Mouse (Mus musculus): ENCODE measurements around the gene Gpr15. TPM values are rescaled to one million over a fixed set of nuclear protein-coding genes. Genes with fewer than 3 reads are reported as not detected.

Gpr15 gene
- total RNA-seq, 4 experiments from 2014 or later = not detected

DNA sequence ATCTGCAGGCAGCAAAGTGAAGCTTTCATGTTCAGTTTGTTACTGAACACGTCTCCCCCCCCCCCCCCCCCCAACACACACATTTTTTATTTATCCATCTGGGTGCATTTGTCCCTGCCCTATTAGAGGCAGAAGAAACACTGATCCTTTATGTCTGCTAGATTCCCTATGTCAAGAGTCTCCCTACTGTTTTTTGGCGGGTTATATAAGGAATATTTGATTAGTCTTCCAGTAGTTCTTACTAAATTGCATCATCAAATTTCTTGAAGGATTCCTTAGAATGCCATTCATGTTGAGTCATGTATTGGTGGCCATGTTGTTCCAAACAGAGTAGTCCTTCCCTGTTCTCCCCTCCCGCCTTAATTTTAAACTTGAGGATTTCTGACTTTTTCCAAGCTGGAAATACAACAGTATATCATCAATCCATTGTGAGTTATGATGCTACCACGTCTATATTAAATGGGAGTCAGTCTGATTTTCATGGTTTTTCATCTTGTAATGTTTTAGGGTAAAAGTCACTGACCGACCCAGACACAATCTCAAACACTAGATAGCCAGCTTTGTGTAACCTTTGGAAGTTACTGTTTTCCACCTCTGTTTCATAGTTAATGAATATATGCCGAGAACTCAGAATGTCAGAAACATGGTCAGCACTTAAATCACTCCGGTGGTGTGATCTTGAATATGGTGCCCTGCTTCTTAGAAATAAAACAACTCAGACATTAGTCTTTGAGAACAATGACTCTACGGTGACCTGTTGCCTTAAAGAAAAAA lies 47.5 kb downstream of the Gpr15 start:
- no peak for DNase-seq (ENCODE audit: low spot score in 2 of 2)

DNA sequence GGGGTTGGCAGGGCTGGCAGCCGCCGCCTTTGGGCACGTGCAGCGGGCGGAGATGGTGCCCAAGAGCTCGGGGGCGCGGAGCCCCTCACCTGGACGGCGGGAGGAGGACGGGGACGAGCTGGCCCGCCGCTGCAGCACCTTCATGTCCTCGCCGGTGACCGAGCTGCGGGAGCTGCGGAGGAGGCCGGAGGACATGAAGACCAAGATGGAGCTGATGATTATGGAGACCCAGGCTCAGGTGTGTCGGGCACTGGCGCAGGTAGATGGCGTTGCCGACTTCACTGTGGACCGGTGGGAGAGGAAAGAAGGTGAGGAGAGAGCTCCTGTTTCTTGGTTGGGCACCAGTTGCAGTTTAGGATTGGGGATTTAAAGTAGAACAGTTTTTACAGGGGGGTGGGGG lies 48.2 kb downstream of the Gpr15 start:
- no peak for DNase-seq (ENCODE audit: low spot score in 2 of 2)

DNA sequence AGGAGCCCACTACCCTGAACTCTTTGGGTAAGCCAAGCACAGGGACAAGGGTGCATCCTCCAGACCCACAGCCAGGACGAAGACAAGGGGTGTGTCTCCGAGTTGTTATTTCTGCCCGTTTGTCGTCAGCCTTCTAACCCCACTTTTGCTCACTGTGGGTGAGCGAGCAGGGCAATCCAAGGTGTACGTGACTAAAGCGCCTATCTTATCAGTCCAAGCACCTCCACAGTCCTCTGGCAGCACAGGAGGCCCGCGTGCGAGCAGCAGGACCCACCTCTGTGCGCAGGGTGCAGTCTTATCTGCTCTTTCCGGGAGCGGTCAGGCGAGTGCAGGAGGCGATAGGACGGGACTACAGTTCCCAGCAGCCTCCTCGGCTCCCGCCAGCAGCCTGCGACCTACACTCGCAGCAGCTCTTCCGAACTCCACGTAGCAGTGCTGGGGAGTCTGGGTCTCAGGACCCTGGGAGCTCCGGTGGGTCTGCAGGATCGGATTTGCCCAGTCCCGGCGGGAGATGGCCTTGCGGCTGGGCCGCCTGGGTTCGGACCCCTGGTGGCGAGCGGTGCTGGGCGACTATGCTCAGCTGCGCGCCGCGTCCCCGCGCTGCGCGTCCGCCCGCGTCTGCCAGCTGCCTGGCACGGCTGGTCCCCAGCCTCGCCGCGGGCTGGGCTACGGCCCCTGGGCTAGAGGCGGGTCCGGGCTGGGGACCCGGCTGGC lies 48.8 kb downstream of the Gpr15 start, which contains the start of gene Cpox:
Gene Cpox (plus strand): TSS at position 376 of the 714 bp plus-strand sequence.
- DNase-seq (ENCODE audit: low spot score in 2 of 2) = peak; percentile 44 to 63

DNA sequence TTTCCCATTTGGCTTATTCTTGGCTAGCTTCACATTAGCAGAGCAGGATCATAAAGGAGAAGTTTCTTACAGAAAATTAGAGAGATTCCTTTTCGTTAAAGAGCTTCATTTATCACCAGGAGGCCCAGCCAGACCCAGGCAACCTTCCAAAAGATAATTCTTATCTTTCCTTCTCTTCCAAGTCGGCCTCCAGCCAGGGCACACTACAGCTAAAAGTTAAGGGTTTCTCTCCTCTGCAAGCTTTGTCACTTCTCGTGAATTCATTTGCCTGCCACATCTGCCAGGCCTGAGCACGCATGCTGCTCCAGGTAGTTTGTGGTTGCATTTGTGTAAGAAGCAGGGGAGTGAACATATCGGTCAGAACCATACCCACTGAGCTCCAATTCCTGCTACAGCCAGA lies 49.6 kb downstream of the Gpr15 start:
- no peak for DNase-seq (ENCODE audit: low spot score in 2 of 2)

DNA sequence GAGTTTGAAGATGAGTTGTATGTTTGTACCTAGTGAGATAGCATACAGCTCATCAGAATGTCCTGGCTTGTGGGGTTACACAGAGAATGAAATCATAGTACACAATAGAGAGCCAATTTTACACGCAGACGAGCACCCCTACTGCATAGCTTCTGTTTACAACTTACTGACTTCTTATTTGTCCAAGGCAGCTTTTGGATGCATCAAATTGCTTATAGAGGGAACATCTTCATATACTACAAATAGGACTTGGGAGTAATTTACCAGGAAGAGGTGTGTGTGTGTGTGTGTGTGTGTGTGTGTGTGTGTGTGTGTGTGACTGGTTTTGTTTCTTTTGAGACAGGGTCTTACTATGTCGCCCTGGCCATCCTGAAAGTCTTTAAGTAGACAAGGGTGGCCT lies 50.3 kb downstream of the Gpr15 start:
- DNase-seq (ENCODE audit: low spot score in 2 of 2) = no peak

Small RNA genes lying within 50 kb of the gene (microRNA-seq; reads per million reads assigned to microRNA genes)
- not detected for gene Gm27564

Other genes starting within 250 kb of the Gpr15 start
- gene St3gal6, start 194.8 kb downstream of the Gpr15 start, total RNA-seq (2022) = 100 to 1,000 TPM; 147 to 185 (median 164) TPM
- not detected for gene Gm813, start 102.1 kb downstream of the Gpr15 start, total RNA-seq (2022)
- gene E330017A01Rik, start 80.3 kb downstream of the Gpr15 start, total RNA-seq (2022) = not detected
- 10 to 100 TPM; 20.6 to 28.8 (median 21.7) TPM for gene Cpox, start 48.8 kb downstream of the Gpr15 start, total RNA-seq (2022)
- gene Cldnd1, start 8.8 kb upstream of the Gpr15 start, total RNA-seq (2022) = 10 to 100 TPM; 59.0 to 77.0 (median 68.0) TPM
- not detected for gene Olfr172, start 44.1 kb upstream of the Gpr15 start, total RNA-seq (2022)
- gene Olfr173, start 81.2 kb upstream of the Gpr15 start, total RNA-seq (2022) = not detected
- gene Olfr175-ps1, start 107.7 kb upstream of the Gpr15 start, total RNA-seq (2022) = not detected
- gene Olfr177, start 155.7 kb upstream of the Gpr15 start, total RNA-seq (2022) = not detected
- gene Olfr178, start 173.0 kb upstream of the Gpr15 start, total RNA-seq (2022) = not detected
- gene Olfr181, start 209.7 kb upstream of the Gpr15 start, total RNA-seq (2022) = not detected
- gene Olfr180, start 210.3 kb upstream of the Gpr15 start, total RNA-seq (2022) = not detected

All from gastrocnemius, adult 8-10 months (tissue).